Mouse (Mus musculus) MN1 (cell line): ENCODE measurements at regions not wholly inside any gene's neighbourhood (a gene's known extent, or its start where the extent isn't known, plus 50 kb on each side); places are given as distances from the start of the nearest gene placed in this dataset.

Experiments used
- DNase-seq: peaks from one replicate; pipeline ENCODE4 v3.0.0-alpha.2; 2016; ENCODE audit warnings: low spot score

DNA sequence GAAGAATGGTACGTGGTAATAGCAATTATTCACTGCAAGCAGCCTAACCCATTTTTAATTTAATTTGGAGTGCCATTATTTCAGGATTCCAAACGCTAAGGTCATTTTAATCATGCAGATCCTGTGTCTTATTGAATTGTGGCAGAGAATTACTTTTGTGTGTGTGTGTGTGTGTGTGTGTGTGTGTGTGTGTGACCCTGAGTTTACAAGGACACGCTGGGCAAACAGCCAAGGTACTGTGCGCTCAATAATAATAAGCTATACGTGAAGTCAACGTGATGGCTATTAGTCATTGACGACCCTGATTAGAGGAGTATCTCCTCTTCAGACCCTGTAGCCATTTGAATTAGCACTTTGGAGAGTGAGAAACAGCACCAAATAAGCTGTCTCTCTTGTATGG, 144.1 kb downstream of the Klf7 start:
- no peak for DNase-seq

DNA sequence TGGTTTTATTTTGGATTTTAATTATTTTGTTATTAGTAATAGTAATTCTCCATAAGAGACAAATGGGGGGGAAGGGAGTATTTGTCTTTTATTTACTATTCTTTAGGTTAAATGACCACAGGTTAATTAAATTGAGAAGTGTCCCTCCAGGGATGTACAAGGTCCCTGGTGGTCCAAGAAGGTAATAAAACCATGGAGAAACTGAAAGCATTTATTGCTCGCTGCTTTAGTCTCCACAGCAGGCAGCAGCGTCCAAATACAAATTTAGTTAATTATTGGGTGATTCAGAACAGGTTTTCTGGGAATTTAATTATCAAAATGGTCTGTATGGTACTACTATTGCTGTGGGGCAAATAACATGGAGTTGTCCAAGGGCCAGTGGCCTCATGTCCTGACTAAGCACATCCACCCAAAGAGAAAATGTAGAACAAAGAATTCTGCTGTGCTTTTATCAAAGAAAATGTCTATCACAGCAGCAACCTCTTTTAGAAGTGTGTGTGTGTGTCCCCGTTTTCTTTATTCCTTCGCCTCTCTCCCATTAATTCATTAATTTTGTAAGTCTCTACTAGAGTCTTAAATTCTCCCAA, 144.7 kb downstream of the Klf7 start:
- peak; percentile 32 for DNase-seq

DNA sequence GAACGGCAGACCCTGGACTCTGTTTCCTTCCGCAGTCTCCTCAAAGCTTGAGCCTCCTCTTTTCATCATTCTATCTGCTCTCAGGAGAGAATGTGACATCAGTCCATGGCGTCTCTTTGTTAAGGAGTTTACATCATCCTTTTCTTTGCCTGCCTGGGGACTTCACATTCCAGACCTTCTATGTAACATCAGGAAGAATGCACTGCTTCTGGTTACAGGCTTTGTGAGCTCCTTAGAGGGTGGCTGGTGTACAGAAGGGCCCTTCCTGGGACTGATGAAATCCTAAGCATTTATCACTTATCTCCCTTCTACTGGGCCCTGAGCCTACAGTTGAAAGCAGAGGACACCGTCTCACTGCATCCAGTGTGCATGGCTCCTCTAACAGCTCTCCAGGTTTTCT, 145.2 kb downstream of the Klf7 start:
- peak; percentile 62 for DNase-seq

DNA sequence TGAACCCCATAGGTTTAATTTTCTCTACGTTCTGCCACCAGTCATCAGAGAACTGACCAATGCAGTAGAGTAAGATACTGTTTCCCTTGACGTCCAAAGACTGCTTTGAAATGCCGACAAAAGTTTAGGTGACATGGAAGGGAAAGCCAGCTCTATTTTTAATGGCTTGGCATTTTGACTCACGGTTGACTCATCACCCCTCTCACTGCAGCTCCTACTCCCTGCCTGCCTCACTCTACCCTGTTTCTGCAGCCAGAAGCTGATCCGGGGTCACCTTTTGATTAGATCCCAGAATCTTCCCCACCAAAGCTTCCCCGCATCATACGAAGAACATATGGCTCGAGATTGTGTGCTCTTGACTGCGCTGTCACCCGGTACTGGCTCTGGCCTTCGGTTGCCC, 154.2 kb downstream of the Klf7 start:
- no peak for DNase-seq

DNA sequence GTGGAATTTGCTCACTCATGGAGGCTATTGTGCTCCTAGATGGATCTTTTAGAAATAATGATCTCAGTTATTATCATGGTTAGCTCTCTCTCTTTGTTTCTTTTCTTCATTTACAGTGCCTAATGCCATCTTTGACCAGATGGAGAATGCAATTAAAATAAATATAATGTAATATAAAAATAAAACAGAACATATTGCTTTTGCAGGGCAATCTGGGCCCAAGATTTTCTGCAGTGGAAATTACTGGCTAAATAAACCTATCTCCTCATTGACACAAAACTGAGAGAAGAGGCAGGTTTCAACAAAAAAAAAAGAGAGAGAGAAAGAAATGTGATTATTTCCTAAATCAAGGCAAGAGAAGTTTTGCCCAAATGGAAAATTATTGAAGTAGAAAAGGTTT, 156.6 kb downstream of the Klf7 start:
- DNase-seq, result no peak

DNA sequence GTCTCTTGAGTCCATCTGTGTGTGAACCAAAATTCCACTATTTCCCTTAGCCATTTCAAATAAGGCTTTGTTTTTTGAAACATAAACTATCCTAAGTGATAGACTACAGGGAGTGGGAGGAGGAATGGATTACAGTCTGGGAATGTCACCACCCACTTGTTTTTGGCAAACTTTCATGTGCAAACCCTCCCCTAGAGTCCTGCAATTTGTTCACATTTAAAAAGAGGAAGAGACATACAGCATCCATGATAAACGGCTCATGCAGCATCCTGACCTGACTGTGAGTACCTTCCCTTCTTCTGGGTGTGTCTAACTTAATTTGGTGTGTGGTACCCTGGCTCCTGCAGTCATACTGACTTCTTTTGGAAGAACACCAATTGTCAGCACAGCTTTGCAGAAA, 157.6 kb downstream of the Klf7 start:
- no peak for DNase-seq

DNA sequence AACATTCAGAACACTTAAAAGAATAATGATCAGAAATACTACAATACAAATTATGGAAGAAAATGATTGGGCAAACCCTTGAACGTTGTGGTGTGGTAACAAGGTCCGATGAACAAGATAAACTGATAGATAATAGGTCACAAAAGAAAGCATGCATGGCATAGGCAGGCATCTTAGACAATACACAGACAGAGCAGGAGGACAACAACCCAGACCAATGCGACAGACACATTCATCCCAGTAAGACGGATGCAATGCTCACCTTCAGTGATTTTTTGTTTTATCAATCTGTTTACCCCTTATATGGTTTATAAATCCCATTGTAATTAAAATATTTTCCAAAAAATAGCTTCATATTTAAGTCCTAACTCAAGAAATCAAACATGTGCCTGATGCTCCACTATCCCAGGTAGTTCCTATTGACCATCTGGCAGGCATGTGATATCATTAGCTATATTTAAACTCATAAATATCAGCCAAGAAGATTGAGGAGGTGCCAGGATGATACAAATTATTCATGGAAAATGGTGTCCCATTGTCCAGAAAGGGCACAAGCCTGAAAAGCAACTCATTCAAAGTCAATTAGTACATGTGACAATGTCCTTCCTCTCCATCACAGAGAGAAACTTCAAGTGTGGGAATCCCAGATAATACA, 166.3 kb downstream of the Klf7 start:
- DNase-seq, result no peak

DNA sequence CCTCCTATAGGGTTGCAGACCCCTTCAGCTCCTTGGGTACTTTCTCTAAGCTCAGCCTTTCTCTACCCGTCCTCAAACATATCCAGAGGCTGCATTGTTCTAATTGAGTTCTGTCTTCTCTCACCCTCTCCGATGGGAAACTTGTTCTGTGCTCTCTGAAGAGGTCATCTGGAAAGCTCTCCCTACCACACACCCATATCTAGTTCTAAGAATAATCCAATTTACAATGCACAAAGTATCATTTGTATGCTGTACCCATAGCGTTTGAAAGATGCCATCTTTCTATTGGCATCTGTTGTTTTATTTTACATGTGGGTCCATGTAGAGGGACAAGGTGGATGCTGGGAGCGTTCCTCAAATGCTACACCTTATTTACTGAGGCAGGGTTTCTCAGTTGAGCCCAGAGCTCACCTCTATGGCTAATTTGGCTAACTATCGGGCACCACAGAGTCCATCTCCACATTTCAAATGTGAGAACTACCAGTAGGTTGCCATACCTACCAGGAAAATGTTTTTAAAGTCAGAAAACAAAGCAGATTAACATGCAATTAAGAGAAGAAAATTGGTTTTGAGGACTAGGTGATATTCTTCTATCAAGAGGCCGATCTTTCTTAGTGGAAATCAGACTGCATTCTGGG, 167.1 kb downstream of the Klf7 start:
- no peak for DNase-seq

DNA sequence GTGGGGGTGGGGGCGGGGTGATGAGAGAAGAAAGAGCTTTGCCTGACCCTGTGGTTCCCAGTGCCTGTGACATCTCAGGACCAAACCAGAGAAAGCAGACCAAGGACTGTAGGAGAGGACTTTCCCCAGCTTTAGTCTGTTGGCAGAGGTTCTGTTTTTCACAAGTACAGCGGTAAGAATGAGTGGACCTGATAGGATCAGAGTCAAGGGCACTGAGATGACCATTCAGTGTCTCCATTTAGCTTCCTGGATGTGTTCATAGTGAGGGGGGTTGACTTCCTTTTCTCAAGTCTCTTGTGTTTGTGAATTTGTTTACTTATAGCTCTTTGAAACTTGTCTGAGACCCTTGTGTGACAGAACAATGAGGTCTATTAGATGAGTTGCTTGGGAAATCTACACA, 167.9 kb downstream of the Klf7 start:
- DNase-seq, result no peak

DNA sequence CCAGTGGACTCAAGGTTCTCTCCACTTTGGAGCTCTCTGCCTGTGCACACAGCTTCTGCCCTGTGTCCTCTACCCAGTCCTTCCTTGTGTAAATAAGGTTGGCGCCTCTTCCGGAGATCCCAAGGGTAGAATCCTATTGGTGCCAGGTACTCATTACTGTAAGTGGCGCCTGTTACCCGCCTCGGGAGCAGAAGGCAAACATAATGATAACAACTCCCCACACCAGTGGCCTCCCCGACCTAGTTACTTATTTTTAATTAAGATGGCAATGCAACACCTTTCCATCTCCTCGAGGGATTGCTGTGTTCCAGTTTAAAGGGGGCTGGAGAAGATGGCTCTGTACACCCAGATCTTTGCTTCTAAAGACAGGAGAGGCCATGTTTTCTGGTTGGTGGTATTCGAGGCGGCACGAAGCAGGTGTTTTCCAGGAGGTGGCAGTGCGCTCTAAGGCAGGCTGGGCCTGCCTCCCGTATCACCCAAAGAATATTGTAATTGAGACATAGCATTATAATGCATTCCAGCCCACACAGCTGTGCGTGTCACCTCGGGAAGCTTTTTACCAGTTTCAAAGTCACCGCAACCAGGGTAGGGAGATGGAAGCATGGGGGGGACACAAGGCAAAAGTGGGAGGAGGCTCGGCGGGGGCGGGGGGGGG, 168.7 kb downstream of the Klf7 start:
- DNase-seq, result peak; percentile 57

DNA sequence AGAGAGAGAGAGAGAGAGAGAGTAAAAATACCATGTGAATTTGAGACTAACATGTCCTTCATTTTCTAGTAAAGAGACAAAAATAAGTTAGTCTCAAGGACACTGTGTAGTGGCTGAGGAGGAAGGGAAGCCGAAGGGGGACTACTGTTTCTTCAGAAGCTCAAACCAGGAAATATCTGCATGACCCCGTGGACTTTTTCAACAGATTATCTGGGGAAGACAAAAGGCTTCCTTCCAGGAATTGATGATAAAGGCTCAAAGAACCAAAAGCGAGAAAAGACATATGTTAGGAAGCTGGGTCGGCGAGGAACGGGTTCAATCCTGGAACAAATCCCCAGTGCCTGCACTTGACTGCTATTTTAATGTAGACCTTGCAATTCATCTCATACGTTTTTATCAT, 170.4 kb downstream of the Klf7 start:
- DNase-seq, result no peak

DNA sequence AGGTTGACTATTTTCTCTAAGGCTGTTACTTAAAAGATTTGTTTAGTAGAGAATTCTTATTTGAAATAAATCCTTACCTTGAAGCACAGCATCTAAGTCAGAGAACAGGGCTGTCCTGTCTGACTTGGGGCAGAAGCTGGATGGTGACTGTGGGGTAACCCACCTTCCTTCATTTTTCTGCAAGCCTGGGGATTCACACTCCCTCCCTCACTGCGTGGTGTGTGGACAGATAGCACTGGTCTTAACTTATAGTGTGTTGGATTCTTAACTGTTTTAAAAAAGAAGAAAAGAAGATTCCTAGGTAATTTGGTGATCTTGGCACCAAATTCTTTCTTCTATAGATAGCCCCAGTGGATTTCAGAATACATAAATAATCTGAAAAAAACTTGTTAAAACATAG, 174.8 kb downstream of the Klf7 start:
- DNase-seq, result no peak

DNA sequence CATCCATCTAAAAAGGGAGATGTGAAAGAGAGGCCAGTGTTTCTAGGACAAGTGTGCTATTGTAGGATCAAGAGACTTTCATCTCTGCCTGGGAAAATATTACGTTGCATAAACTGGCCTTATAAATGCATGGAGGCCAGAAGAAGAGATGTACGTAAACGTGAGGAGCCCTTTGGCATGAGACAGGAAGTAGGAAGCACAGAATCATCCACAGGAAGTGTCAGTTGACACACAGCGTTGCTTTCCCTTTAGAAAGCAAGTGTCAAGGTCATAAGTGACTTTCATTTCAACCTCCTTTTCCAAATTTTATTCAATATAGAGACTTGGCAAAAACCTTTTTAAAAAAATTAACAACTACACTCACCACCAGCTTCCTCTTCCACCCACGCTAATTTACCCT, 175.2 kb downstream of the Klf7 start:
- no peak for DNase-seq

DNA sequence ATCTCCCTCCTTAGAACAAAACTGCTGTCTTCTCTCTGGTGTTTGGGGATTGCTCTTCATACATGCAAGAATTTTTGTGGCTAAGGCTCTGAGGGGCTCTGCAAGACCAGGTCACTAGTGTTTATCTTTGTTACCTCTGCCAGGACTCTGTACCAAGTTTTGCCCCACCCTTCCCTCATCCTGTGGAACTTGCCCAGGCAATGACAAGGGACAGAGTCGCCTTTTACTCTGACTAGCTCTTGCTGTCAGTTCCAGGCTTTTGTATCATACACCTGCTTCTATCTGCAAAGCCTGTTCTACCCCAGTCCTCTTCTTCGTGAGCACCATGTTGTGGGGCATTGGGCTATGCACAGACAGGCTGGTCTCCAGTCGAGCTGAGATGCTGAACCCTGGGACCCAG, 175.7 kb upstream of the 4933402D24Rik start:
- DNase-seq, result no peak

DNA sequence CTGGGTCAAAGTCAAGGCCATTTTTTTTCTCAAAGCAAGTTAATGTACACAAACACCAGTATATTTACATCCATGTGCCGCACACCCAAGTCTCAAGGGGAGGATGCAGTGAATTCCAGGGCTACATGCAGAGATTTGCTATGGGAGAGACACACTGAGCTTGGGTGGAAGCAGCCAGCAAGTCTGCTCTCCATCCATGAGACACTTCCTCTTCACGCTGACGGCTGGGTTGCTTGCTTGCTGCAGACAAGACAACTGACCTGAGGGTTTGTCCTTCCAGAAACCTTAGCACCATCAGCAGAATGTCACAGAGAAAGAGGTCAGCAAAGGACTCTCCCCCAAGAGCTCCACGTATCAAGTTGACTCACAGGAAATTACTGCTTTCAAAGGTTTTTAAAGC, 169.3 kb upstream of the 4933402D24Rik start:
- DNase-seq, result no peak

DNA sequence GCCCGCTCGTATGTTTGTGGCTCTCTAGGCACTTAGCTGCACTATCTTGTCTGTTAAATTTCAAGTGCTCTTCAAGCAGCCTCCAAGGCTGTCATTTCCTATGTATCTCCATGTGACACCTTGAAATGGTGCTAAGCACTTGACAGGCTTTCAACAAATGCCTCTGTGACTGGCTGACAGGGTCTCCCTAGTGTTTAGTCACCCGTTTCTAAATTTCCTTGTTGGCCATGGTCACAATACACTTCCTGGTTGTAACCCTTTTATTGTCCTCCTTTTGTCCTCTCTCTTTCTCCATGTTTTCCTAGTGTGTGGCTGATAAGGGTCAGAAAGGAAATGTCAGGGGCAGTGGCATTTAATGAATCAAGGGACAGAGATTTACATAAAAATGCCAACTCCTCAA, 168.4 kb upstream of the 4933402D24Rik start:
- DNase-seq, result no peak

DNA sequence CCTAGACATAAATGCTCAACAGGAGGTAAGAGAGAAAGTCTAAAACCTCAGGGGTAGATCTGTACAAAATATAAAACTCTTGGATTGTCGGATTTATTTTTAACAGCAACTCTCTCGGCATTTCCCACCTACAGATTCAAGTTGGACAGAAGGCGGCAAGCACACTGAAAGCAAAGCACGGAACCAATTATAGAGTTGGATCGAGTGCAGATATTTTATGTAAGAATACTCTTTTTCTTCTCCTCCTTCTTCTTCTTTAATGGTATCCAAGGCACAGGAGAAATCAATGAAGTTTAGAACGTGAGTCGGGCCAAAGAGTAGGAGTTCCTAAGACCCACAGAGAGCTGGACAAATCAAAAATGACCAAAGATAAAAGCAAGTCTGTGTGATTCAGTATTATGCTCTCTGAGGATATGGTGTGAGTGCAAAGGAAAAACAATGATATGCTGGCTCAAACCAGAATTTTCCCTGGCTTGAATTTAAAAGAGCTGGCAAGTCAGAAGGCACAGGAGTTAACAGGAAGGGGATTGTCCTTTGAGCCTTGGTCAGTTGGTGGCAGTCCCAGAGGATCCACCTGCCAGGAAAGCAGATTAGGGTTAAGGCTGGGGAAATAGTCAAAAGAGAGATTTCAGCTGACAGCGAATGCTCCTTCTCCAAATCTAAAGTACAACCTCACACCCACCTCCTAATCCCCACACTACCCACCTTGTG, 165.7 kb upstream of the 4933402D24Rik start:
- no peak for DNase-seq

DNA sequence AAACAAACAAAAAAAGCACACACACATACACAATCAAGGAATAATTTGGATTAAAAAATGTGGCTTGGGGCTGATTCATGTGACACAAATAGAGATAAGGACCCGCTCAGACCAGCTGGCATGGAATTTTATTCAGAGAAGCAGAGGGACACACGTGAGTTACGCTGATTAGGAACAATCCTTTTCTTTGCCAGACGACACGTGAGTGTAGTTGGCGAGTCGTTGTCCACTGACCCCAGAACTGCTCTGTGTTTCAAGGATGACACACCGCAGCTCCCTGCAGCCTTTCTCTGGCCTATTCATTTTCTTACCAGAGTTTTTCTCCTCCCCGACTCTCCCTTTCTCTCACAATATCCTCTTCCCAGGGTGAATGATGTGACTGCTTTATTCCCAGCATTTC, 163.4 kb upstream of the 4933402D24Rik start:
- DNase-seq, result no peak

DNA sequence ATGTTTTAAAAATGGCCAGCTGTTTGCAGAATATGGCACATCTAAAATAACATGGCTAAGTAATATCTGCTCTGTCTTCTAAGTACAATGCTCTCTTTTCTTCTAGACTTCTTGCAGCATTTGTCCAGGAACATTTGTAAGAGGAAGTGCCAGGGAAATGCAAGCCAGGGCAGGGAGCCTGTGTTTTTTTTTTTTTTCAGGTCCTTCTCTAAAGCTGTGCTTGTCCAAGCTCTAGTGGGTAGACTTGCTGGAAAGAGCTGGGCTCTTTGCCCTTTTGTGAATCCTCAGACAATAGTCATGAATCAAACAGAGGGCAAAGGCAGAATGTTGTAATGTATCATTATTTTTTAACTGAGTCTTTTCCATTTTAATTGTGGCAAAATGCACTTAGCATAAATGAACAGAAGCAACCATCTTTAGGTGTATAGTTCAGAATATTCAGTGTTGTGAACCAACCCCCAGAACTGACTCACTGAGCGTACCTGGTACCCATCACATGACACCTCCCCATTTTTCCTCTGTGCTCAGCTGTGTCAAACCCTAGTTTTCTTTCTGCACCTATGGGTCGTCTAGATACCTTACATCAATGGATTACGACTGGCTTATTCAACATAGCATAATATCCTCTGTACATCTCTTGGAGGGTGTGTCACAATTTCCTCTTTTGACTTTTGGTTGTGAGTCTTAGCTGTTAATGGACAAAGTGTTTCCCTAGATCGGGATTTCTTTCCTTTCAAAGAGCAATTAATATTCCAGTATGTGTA, 160.5 kb upstream of the 4933402D24Rik start:
- no peak for DNase-seq

DNA sequence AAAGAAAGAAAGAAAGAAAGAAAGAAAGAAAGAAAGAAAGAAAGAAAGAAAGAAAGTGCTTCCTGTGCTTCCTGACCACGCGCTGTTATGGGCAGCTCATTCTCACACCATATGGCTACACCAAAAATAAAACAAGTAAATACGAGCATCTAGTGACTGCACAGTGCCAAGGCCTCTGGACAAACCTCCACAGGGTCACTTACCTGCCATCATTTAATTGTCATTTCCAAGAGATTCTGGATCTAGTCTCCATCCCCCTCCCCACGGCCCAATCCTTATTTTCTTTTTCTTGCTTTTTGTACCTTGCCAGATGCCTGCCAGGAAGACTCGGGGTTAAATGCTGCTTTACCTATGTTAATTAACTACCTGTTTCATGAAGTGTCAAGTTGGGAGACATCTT, 159.8 kb upstream of the 4933402D24Rik start:
- DNase-seq, result no peak

DNA sequence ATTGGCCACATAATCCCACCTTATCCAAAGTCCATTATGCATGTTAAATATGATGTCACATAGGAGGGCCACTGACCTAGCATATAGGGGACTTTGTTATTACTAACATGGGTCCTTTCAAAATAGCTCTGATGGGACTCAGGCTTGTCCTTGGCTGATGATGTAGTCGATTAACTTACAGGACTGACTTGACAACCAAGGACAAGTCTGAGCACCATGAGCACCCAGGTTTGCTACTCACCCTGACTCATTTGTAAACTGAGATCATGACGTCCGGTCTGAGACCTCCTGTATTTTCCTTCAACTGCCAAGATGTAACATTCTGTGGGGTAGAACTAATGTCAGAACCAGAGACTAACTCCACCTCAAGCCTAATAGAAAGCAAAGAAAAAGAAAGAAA, 159.3 kb upstream of the 4933402D24Rik start:
- DNase-seq, result no peak
